Mouse (Mus musculus): ENCODE data around the gene Bcor. TPM values are rescaled to one million over a fixed set of nuclear protein-coding genes. Genes with fewer than 3 reads are reported as not detected.

Bcor gene
- polyA plus RNA-seq, 1 experiment from 2014 or later, result 14.5 TPM

GRCm38 (mm10) chrX:12090151-12090870 lies 69.8 kb downstream of the Bcor start:
- Histone ChIP-seq H3K4me1 (peaks cover 38% of the 10 kb centered on the region), H3K9ac (peak overlapping the region; percentile 87), H3K27me3 (replicated peaks) (peaks cover 94% of the 10 kb centered on the region), H3K27ac (replicated peaks) (peak overlapping the region; percentile 93), H3K36me3 (no peaks in the 10 kb centered on the region), H3K4me2 (peak overlapping the region; percentile 85), H3K4me3 (peak overlapping the region; percentile 63), H3K9me3 (no peaks in the 10 kb centered on the region)
- WGBS, result 5% methylated on average over 37 of the region's 37 CpGs
- peak; percentile 31; the same call in 1 of the 2 replicates for ATAC-seq (ENCODE audit: extremely low read depth, insufficient number of reproducible peaks, low FRiP score, low TSS enrichment)

GRCm38 (mm10) chrX:12089353-12090081 lies 70.6 kb downstream of the Bcor start:
- H3K9me3 ChIP-seq, result no peaks in the 10 kb centered on the region
- peak overlapping the region; percentile 85 for H3K4me2 ChIP-seq
- H3K4me3 ChIP-seq, result peak overlapping the region; percentile 63
- H3K27me3 ChIP-seq (replicated peaks), result peaks cover 96% of the 10 kb centered on the region
- peaks cover 45% of the 10 kb centered on the region for H3K4me1 ChIP-seq
- peak overlapping the region; percentile 95 for H3K27ac ChIP-seq (replicated peaks)
- 4% methylated on average over 48 of the region's 52 CpGs for WGBS
- peak overlapping the region; percentile 87 for H3K9ac ChIP-seq
- ATAC-seq (ENCODE audit: extremely low read depth, insufficient number of reproducible peaks, low FRiP score, low TSS enrichment), result no peak
- no peaks in the 10 kb centered on the region for H3K36me3 ChIP-seq

GRCm38 (mm10) chrX:12089027-12089340 lies 71.2 kb downstream of the Bcor start:
- Histone ChIP-seq H3K9ac (peak overlapping the region; percentile 87), H3K9me3 (no peaks in the 10 kb centered on the region), H3K4me1 (peaks cover 45% of the 10 kb centered on the region), H3K4me2 (peak overlapping the region; percentile 85), H3K27ac (replicated peaks) (peak overlapping the region; percentile 95), H3K27me3 (replicated peaks) (peaks cover 98% of the 10 kb centered on the region), H3K36me3 (no peaks in the 10 kb centered on the region), H3K4me3 (peak overlapping the region; percentile 63)
- ATAC-seq (ENCODE audit: extremely low read depth, insufficient number of reproducible peaks, low FRiP score, low TSS enrichment), result no peak
- WGBS, result 8% methylated on average over 12 of the region's 13 CpGs

GRCm38 (mm10) chrX:12088301-12089026 lies 71.7 kb downstream of the Bcor start:
- WGBS, result 2% methylated on average over 54 of the region's 72 CpGs
- peak; percentile 45 for ATAC-seq (ENCODE audit: extremely low read depth, insufficient number of reproducible peaks, low FRiP score, low TSS enrichment)
- peaks cover 48% of the 10 kb centered on the region for H3K4me1 ChIP-seq
- no peaks in the 10 kb centered on the region for H3K9me3 ChIP-seq
- peak overlapping the region; percentile 63 for H3K4me3 ChIP-seq
- peak overlapping the region; percentile 85 for H3K4me2 ChIP-seq
- no peaks in the 10 kb centered on the region for H3K36me3 ChIP-seq
- peak overlapping the region; percentile 95 for H3K27ac ChIP-seq (replicated peaks)
- peaks cover 98% of the 10 kb centered on the region for H3K27me3 ChIP-seq (replicated peaks)
- H3K9ac ChIP-seq, result peak overlapping the region; percentile 87

GRCm38 (mm10) chrX:12087511-12088300 lies 72.4 kb downstream of the Bcor start:
- no peak for ATAC-seq (ENCODE audit: extremely low read depth, insufficient number of reproducible peaks, low FRiP score, low TSS enrichment)
- H3K4me1 ChIP-seq, result peaks cover 56% of the 10 kb centered on the region
- H3K9ac ChIP-seq, result peak overlapping the region; percentile 87
- no peaks in the 10 kb centered on the region for H3K36me3 ChIP-seq
- H3K27me3 ChIP-seq (replicated peaks), result peaks cover 98% of the 10 kb centered on the region
- H3K9me3 ChIP-seq, result no peaks in the 10 kb centered on the region
- peak overlapping the region; percentile 95 for H3K27ac ChIP-seq (replicated peaks)
- H3K4me3 ChIP-seq, result peak overlapping the region; percentile 63
- under 1% methylated on average over 46 of the region's 55 CpGs for WGBS
- peak overlapping the region; percentile 85 for H3K4me2 ChIP-seq

GRCm38 (mm10) chrX:12086674-12087510 lies 73.3 kb downstream of the Bcor start:
- Histone ChIP-seq H3K9ac (peak overlapping the region; percentile 87), H3K4me1 (peaks cover 58% of the 10 kb centered on the region), H3K9me3 (no peaks in the 10 kb centered on the region), H3K27me3 (replicated peaks) (peaks cover 100% of the 10 kb centered on the region), H3K4me2 (peak overlapping the region; percentile 85), H3K4me3 (peak overlapping the region; percentile 63), H3K27ac (replicated peaks) (peak overlapping the region; percentile 95), H3K36me3 (no peaks in the 10 kb centered on the region)
- WGBS, result 2% methylated on average over 58 of the region's 70 CpGs
- no peak for ATAC-seq (ENCODE audit: extremely low read depth, insufficient number of reproducible peaks, low FRiP score, low TSS enrichment)

GRCm38 (mm10) chrX:12085949-12086348 lies 74.2 kb downstream of the Bcor start:
- Histone ChIP-seq H3K4me3 (peak overlapping the region; percentile 63; the same call in 1 of the 2 replicates), H3K36me3 (no peaks in the 10 kb centered on the region), H3K27me3 (replicated peaks) (peaks cover 100% of the 10 kb centered on the region), H3K9ac (0 out of 2 replicates have a peak overlapping the region, but pooled peaks have one; percentile 28), H3K4me1 (peaks cover 68% of the 10 kb centered on the region), H3K27ac (replicated peaks) (no peak overlapping the region), H3K4me2 (peak overlapping the region; percentile 85), H3K9me3 (no peaks in the 10 kb centered on the region)
- 11% methylated on average over 10 of the region's 10 CpGs for WGBS
- ATAC-seq (ENCODE audit: extremely low read depth, insufficient number of reproducible peaks, low FRiP score, low TSS enrichment), result no peak

- 19% methylated on average over 18 of the region's 18 CpGs for WGBS
- Histone ChIP-seq H3K36me3 (no peaks in the 10 kb centered on the region), H3K4me1 (peaks cover 61% of the 10 kb centered on the region), H3K27ac (replicated peaks) (no peak overlapping the region), H3K27me3 (replicated peaks) (peaks cover 100% of the 10 kb centered on the region), H3K4me2 (no peak overlapping the region), H3K9ac (0 out of 2 replicates have a peak overlapping the region, but pooled peaks have one; percentile 28), H3K4me3 (no peak overlapping the region), H3K9me3 (no peaks in the 10 kb centered on the region)
- ATAC-seq (ENCODE audit: extremely low read depth, insufficient number of reproducible peaks, low FRiP score, low TSS enrichment), result no peak
Observed at GRCm38 (mm10) chrX:12085290-12085689, 74.9 kb downstream of the Bcor start.

- WGBS, result 69% methylated on average over 4 of the region's 4 CpGs
- Histone ChIP-seq H3K27me3 (replicated peaks) (peaks cover 100% of the 10 kb centered on the region), H3K4me2 (no peak overlapping the region), H3K9me3 (no peaks in the 10 kb centered on the region), H3K36me3 (no peaks in the 10 kb centered on the region), H3K4me1 (peaks cover 55% of the 10 kb centered on the region), H3K9ac (no peak overlapping the region), H3K27ac (replicated peaks) (no peak overlapping the region), H3K4me3 (no peak overlapping the region)
- no peak for ATAC-seq (ENCODE audit: extremely low read depth, insufficient number of reproducible peaks, low FRiP score, low TSS enrichment)
Observed at GRCm38 (mm10) chrX:12084698-12085097, 75.5 kb downstream of the Bcor start.

GRCm38 (mm10) chrX:12083631-12084030 lies 76.5 kb downstream of the Bcor start:
- Histone ChIP-seq H3K9ac (no peak overlapping the region), H3K4me3 (no peak overlapping the region), H3K4me1 (peaks cover 46% of the 10 kb centered on the region), H3K9me3 (no peaks in the 10 kb centered on the region), H3K27ac (replicated peaks) (no peak overlapping the region), H3K27me3 (replicated peaks) (peaks cover 100% of the 10 kb centered on the region), H3K36me3 (no peaks in the 10 kb centered on the region), H3K4me2 (no peak overlapping the region)
- whole genome bisulfite sequencing, result 43% methylated on average over 10 of the region's 10 CpGs
- ATAC-seq (ENCODE audit: extremely low read depth, insufficient number of reproducible peaks, low FRiP score, low TSS enrichment), result no peak
